ENCODE assay signal across 15 mouse cellular contexts in genomic region chr13:49460276-49460675, GRCm38 (mm10). TPM values are rescaled to one million over a fixed set of nuclear protein-coding genes. Genes with fewer than 3 reads are reported as not detected.
DNase-seq lines count a peak whose midpoint lies in the region; ATAC-seq lines count a peak whose summit lies in the region.
"Had no signal": no experiment of that assay in that cellular context is flagged by ENCODE, and none has a peak within 500 bp of the region (broad histone marks: within the 10 kb centered on the region; RNA-seq: fewer than 3 reads in every experiment).

No protein-coding gene starts in this region.

- no peak overlapping the region for H3K9ac ChIP-seq in hindbrain, embryonic 16.5 days (ENCODE audit: low read depth, low read length)
- no peak overlapping the region for H3K9ac ChIP-seq in hindbrain, embryonic 11.5 days (ENCODE audit: low read depth, low read length)
- H3K9ac ChIP-seq: embryonic facial prominence, embryonic 12.5 days had no signal

- ATAC-seq in hindbrain, embryonic 16.5 days, result no peak
- ATAC-seq in hindbrain, embryonic 11.5 days (ENCODE audit: low FRiP score), result no peak
- ATAC-seq: midbrain, embryonic 16.5 days had no signal

- H3K27me3 ChIP-seq in hindbrain, embryonic 16.5 days (replicated peaks; ENCODE audit: control insufficient read depth, insufficient read depth, low read length), result no peaks in the 10 kb centered on the region
- no peaks in the 10 kb centered on the region for H3K27me3 ChIP-seq in hindbrain, embryonic 11.5 days (ENCODE audit: control insufficient read depth, insufficient read depth, low read length)
- H3K27me3 ChIP-seq: embryonic facial prominence, embryonic 12.5 days had no signal

- H3K4me3 ChIP-seq in hindbrain, embryonic 16.5 days (ENCODE audit: low read length), result no peak overlapping the region
- H3K4me3 ChIP-seq in hindbrain, embryonic 11.5 days (ENCODE audit: low read depth, low read length), result no peak overlapping the region
- H3K4me3 ChIP-seq: embryonic facial prominence, embryonic 12.5 days had no signal

- H3K4me2 ChIP-seq in hindbrain, embryonic 16.5 days (ENCODE audit: low read length), result no peak overlapping the region
- no peak overlapping the region for H3K4me2 ChIP-seq in hindbrain, embryonic 11.5 days (replicated peaks; ENCODE audit: low read depth, low read length)
- H3K4me2 ChIP-seq: embryonic facial prominence, embryonic 12.5 days; liver, embryonic 11.5 days had no signal

- peaks cover 20% of the 10 kb centered on the region for H3K36me3 ChIP-seq in hindbrain, embryonic 16.5 days (ENCODE audit: control insufficient read depth, insufficient read depth, low read length)
- H3K36me3 ChIP-seq in hindbrain, embryonic 11.5 days (ENCODE audit: control insufficient read depth, insufficient read depth, low read length), result no peaks in the 10 kb centered on the region

- H3K27ac ChIP-seq in hindbrain, embryonic 16.5 days (ENCODE audit: low read depth, low read length), result 0 out of 2 replicates have a peak overlapping the region, but pooled peaks have one; percentile 4
- H3K27ac ChIP-seq in hindbrain, embryonic 11.5 days (ENCODE audit: low read depth, low read length), result no peak overlapping the region
- H3K27ac ChIP-seq: embryonic facial prominence, embryonic 12.5 days had no signal

- H3K9me3 ChIP-seq in hindbrain, embryonic 16.5 days (ENCODE audit: control insufficient read depth, low read length), result no peaks in the 10 kb centered on the region
- H3K9me3 ChIP-seq in hindbrain, embryonic 11.5 days (ENCODE audit: control insufficient read depth, low read length), result no peaks in the 10 kb centered on the region
- H3K9me3 ChIP-seq: embryonic facial prominence, embryonic 12.5 days; G1E had no signal

- 96% methylated on average over 4 of the region's 4 CpGs for WGBS in hindbrain, embryonic 16.5 days
- 89% methylated on average over 4 of the region's 4 CpGs for WGBS in hindbrain, embryonic 11.5 days

- no peak for DNase-seq in hindbrain, embryonic 11.5 days (ENCODE audit: low spot score)
- peak; percentile 27 for DNase-seq in Muller cell, postnatal 12 days (ENCODE audit: inconsistent ontology term)
- peak; percentile 16 for DNase-seq in adrenal gland, postnatal 25 days
- DNase-seq in lung, postnatal 25 days (ENCODE audit: low spot score), result peak; percentile 52
- no peak for DNase-seq in spleen, adult 18-20 months
- DNase-seq in urinary bladder, postnatal 25 days (ENCODE audit: low spot score), result no peak
- no peak for DNase-seq in cerebellum, postnatal 10 days
- DNase-seq: kidney, postnatal 10 days; right cerebral cortex, postnatal 25 days had no signal

- H3K4me1 ChIP-seq in hindbrain, embryonic 16.5 days (ENCODE audit: control insufficient read depth, insufficient read depth, low read depth, low read length), result no peaks in the 10 kb centered on the region
- no peaks in the 10 kb centered on the region for H3K4me1 ChIP-seq in hindbrain, embryonic 11.5 days (replicated peaks; ENCODE audit: control insufficient read depth, insufficient read depth, low read length)
- H3K4me1 ChIP-seq: embryonic facial prominence, embryonic 12.5 days had no signal

RNA-seq across cellular contexts. Expression of gene Tes3-ps, which starts 32.8 kb away (rescaled TPM):
- polyA plus RNA-seq in hindbrain, embryonic 16.5 days (2015; fragmentation: Nextera tagmentation; extraction: Ambion mirVana), result 0.55 and 1.2 TPM in 2 replicates
- polyA plus RNA-seq in hindbrain, embryonic 11.5 days (2014; fragmentation: Nextera tagmentation; extraction: Ambion mirVana), result 0.65 and 0.71 TPM in 2 replicates
- total RNA-seq in adrenal gland, postnatal 25 days (2021), result 1.5 and 2.1 TPM in 2 replicates
- polyA plus RNA-seq: gonadal fat pad, adult 2 months had no signal

RNA-seq across cellular contexts. Expression of gene Ippk, which starts 39.2 kb away (rescaled TPM):
- 13.6 and 14.3 TPM in 2 replicates for polyA plus RNA-seq in hindbrain, embryonic 16.5 days (2015; fragmentation: Nextera tagmentation; extraction: Ambion mirVana)
- 14.1 and 14.6 TPM in 2 replicates for polyA plus RNA-seq in hindbrain, embryonic 11.5 days (2014; fragmentation: Nextera tagmentation; extraction: Ambion mirVana)
- 24.1 and 27.7 TPM in 2 replicates for total RNA-seq in adrenal gland, postnatal 25 days (2021)

RNA-seq across cellular contexts. Expression of gene Ecm2, which starts 44.3 kb away (rescaled TPM):
- polyA plus RNA-seq in hindbrain, embryonic 16.5 days (2015; fragmentation: Nextera tagmentation; extraction: Ambion mirVana), result 2.6 and 2.7 TPM in 2 replicates
- polyA plus RNA-seq in hindbrain, embryonic 11.5 days (2014; fragmentation: Nextera tagmentation; extraction: Ambion mirVana), result 1.1 and 1.2 TPM in 2 replicates
- total RNA-seq in adrenal gland, postnatal 25 days (2021), result 3.9 and 5.5 TPM in 2 replicates

Comparison
In these comparisons a context has a peak if more than half of its experiments do, and no peak if none do; other contexts are left out.
1. DNase-seq: peak in Muller cell, postnatal 12 days (single experiment), adrenal gland, postnatal 25 days (single experiment) and lung, postnatal 25 days (single experiment); none in hindbrain, embryonic 11.5 days (single experiment), spleen, adult 18-20 months (0 of 2), urinary bladder, postnatal 25 days (single experiment) and cerebellum, postnatal 10 days (0 of 2).